Mouse (Mus musculus) heart, embryonic 11.5 days (tissue): Measurements from ENCODE around the gene Ranbp10. TPM values are rescaled to one million over a fixed set of nuclear protein-coding genes. Genes with fewer than 3 reads are reported as not detected.

Experiments used
- ATAC-seq: fragments of 200-750 bp; cut with Nextera tagmentation; replicated peaks from 2 replicates; pipeline ENCODE4 v1.8.0; 2017; ENCODE audit warnings: moderate library complexity; ENCODE audit not compliant: insufficient number of reproducible peaks, low FRiP score, low TSS enrichment
- H3K27ac ChIP-seq: fragments of 300-500 bp; sonication (generic); 2 replicates; pipeline ENCODE4 v1.5.1; 2014; ENCODE audit warnings: mild to moderate bottlenecking, low read depth, low read length
- H3K27me3 ChIP-seq: fragments of 300-500 bp; sonication (generic); 2 replicates; pipeline ENCODE4 v1.6.1; 2014; ENCODE audit warnings: mild to moderate bottlenecking, low read length, mixed read lengths; ENCODE audit not compliant: control insufficient read depth, insufficient read depth
- H3K36me3 ChIP-seq: fragments of 300-500 bp; sonication (generic); 2 replicates; pipeline ENCODE4 v1.6.1; 2014; ENCODE audit warnings: mild to moderate bottlenecking, low read length, moderate library complexity, mixed read lengths; ENCODE audit not compliant: control insufficient read depth, insufficient read depth
- H3K4me1 ChIP-seq: fragments of 300-500 bp; sonication (generic); 2 replicates; pipeline ENCODE4 v1.6.1; 2014; ENCODE audit warnings: low read length; ENCODE audit not compliant: control insufficient read depth, insufficient read depth
- H3K4me2 ChIP-seq: fragments of 300-500 bp; sonication (generic); 2 replicates; pipeline ENCODE4 v1.6.1; 2014; ENCODE audit warnings: mild to moderate bottlenecking, moderate library complexity
- H3K4me3 ChIP-seq: fragments of 300-500 bp; sonication (generic); 2 replicates; pipeline ENCODE4 v1.5.1; 2014; ENCODE audit warnings: low read depth, low read length
- H3K9ac ChIP-seq: fragments of 300-500 bp; sonication (generic); 2 replicates; pipeline ENCODE4 v1.6.1; 2014; ENCODE audit warnings: mild to moderate bottlenecking, low read depth, low read length, moderate library complexity
- H3K9me3 ChIP-seq: fragments of 300-500 bp; sonication (generic); replicated peaks from 2 replicates; pipeline ENCODE4 v1.6.1; 2016; ENCODE audit warnings: low read length; ENCODE audit not compliant: control insufficient read depth
- WGBS: fragments of 180-500 bp; shearing (Covaris S2); extraction: QIAGEN DNeasy Blood & Tissue Kit; methylation state at CpG from one replicate; pipeline ENCODE4 v1.1.7; 2014; ENCODE audit not compliant: insufficient replicate concordance; 5-methylcytosine and 5-hydroxymethylcytosine counted together
- polyA plus RNA-seq: library from polyadenylated mRNA; unstranded; fragments of >200 nt; fragmentation: Nextera tagmentation; extraction: Ambion mirVana; gene quantifications from 2 replicates; pipeline ENCODE4 v1.2.1, GENCODE M21; 2014

Ranbp10 gene
- polyA plus RNA-seq, 1 experiment from 2014 or later: 14.3 TPM

DNA sequence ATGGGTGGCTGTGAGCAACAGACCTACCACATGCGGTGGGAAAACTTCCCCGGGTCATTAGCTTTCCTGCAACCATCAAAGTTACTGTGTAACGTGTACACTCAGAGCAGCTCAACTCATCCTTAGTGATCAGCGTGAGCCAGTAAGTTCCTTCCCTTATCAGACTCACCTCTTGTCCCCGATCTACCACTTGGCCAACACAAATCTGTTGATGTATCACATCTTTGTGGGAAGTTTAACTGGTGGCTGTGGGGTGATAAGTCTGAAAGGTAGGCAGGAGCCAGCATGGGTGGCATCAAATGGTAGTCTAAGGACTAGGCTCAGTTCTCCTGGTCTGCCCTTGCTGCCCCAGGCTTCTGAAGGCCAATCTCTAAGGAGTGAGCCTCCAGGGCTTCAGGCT is 95.0 kb downstream of the Ranbp10 start:
- no peak for ATAC-seq
- no peak overlapping the region for H3K4me3 ChIP-seq

DNA sequence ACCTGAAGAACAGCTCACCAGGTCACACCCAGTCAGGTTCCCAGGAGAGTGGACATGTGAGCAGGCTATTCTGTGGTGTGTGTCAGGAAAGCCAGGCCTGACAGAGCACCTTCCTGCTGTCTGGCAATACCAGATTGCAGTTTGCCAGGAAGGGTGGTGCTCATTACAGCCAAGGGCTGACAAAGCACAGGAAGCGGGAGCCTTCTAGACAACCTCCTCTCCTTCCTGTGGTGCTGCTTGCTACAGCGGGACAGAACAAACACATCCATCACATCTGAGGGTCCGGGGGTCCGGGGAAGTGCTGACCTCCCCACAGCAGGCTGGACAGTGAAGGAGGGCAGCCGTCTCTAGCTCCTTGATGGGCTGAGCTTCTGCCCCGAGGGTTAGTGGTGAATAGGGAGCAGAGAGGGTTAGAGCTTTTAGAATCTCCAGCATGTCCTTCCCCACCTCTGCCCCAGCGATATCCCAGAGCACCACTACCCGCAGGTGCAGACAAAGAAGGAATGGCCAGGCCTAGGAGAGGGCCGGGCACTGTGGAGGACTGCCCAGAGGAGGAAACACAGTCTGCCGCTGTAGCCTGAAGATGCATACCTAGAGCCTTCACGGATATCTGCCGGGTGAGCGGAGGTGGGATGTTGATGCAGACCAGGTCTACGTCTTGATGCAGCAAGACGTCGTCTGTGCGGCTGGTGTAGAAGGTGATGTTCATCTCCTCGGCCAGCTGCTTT is 99.6 kb downstream of the Ranbp10 start:
- WGBS: 73% methylated on average over 18 of the region's 18 CpGs
- Histone ChIP-seq H3K4me2 (no peak overlapping the region), H3K4me1 (no peaks in the 10 kb centered on the region), H3K9ac (no peak overlapping the region; the same call in 1 of the 2 replicates), H3K27ac (peak overlapping the region; percentile 48), H3K36me3 (no peaks in the 10 kb centered on the region; the same call in none of the 2 replicates), H3K9me3 (no peaks in the 10 kb centered on the region), H3K4me3 (no peak overlapping the region), H3K27me3 (no peaks in the 10 kb centered on the region)
- ATAC-seq: peak; percentile 68

More for the DNA sequence above, 95.0 kb downstream of the Ranbp10 start:
- no peak overlapping the region for H3K9ac ChIP-seq
- H3K4me1 ChIP-seq: no peaks in the 10 kb centered on the region
- no peaks in the 10 kb centered on the region; the same call in 1 of the 2 replicates for H3K36me3 ChIP-seq
- WGBS: 80% methylated on average over 5 of the region's 5 CpGs
- no peak overlapping the region for H3K4me2 ChIP-seq
- no peaks in the 10 kb centered on the region for H3K9me3 ChIP-seq
- H3K27me3 ChIP-seq: no peaks in the 10 kb centered on the region
- H3K27ac ChIP-seq: no peak overlapping the region

DNA sequence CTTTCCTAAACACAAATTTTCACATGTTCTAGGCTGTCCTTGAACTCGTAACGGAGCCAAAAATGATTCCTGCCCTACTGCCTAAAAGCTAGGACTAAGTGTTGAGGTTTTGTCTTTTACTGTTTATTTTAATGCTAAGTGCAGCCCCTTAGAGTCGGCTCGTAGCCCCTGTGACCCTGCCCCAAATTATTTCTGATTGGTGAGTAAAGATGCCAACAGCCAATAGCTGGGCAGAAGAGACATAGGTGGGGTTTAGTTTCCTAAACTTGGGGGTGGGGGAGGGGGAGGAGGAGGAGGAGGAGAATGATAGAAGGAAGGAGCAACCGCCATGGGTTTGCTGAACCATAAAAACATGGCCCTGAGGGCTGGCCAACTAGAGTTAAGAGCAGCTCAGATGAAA is 101.4 kb downstream of the Ranbp10 start:
- no peak overlapping the region for H3K4me2 ChIP-seq
- H3K27me3 ChIP-seq: no peaks in the 10 kb centered on the region
- H3K27ac ChIP-seq: no peak overlapping the region
- H3K4me1 ChIP-seq: no peaks in the 10 kb centered on the region
- ATAC-seq: no peak
- H3K36me3 ChIP-seq: no peaks in the 10 kb centered on the region; the same call in none of the 2 replicates
- no peak overlapping the region for H3K9ac ChIP-seq
- no peaks in the 10 kb centered on the region for H3K9me3 ChIP-seq
- H3K4me3 ChIP-seq: no peak overlapping the region
- 66% methylated on average over 5 of the region's 5 CpGs for WGBS

DNA sequence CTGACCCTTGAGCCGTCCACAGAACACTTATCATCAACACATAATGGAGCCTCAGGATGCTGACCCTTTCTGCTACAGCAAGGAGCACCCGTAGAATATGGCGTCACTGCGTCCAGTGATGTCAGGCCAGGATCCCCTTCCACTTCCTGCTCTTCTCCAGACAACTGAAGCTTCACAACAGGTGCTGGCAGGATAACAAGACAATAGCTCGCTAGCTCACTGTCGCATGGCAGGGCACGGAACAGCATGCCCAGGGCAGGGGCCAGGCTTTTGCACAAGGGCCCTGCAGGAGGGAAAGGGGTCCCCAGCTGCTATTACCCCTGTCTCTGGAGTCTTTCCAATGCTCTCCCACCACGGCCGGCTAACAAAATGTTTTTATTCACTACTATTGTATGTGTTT is 104.3 kb downstream of the Ranbp10 start:
- Histone ChIP-seq H3K4me2 (no peak overlapping the region), H3K9me3 (no peaks in the 10 kb centered on the region), H3K36me3 (no peaks in the 10 kb centered on the region; the same call in none of the 2 replicates), H3K4me3 (no peak overlapping the region), H3K27me3 (no peaks in the 10 kb centered on the region), H3K27ac (no peak overlapping the region), H3K9ac (no peak overlapping the region), H3K4me1 (no peaks in the 10 kb centered on the region)
- ATAC-seq: no peak
- 87% methylated on average over 9 of the region's 9 CpGs for WGBS

- 84% methylated on average over 4 of the region's 4 CpGs for WGBS
- 0 out of 2 replicates have a peak, but pooled peaks cover 3% of the 10 kb centered on the region for H3K4me1 ChIP-seq
- H3K9me3 ChIP-seq: no peaks in the 10 kb centered on the region
- H3K4me2 ChIP-seq: no peak overlapping the region
- H3K27me3 ChIP-seq: no peaks in the 10 kb centered on the region
- no peak overlapping the region for H3K9ac ChIP-seq
- peaks cover 4% of the 10 kb centered on the region; the same call in 1 of the 2 replicates for H3K36me3 ChIP-seq
- ATAC-seq: no peak
- no peak overlapping the region for H3K4me3 ChIP-seq
- H3K27ac ChIP-seq: no peak overlapping the region
These were observed 107.5 kb downstream of the Ranbp10 start for GRCm38 (mm10) chr8:105719637-105720036.

Other genes starting within 250 kb of the Ranbp10 start
- 23.6 and 27.9 TPM in 2 replicates for gene Ripor1, start 222.1 kb downstream of the Ranbp10 start, polyA plus RNA-seq
- gene Ctcf, start 190.8 kb downstream of the Ranbp10 start, polyA plus RNA-seq: 53.9 and 66.3 TPM in 2 replicates
- gene Agrp, start 190.0 kb downstream of the Ranbp10 start, polyA plus RNA-seq: 0.50 and 0.84 TPM in 2 replicates
- 0.27 and 0.46 TPM in 2 replicates for gene Carmil2, start 141.1 kb downstream of the Ranbp10 start, polyA plus RNA-seq
- 39.3 and 41.5 TPM in 2 replicates for gene Acd, start 126.2 kb downstream of the Ranbp10 start, polyA plus RNA-seq
- gene Pard6a, start 126.2 kb downstream of the Ranbp10 start, polyA plus RNA-seq: 10.9 and 14.2 TPM in 2 replicates
- gene 4933405L10Rik, start 119.7 kb downstream of the Ranbp10 start, polyA plus RNA-seq: 0.13 TPM in 1 of 2 replicates, not detected in the other
- 13.3 and 16.9 TPM in 2 replicates for gene Enkd1, start 119.1 kb downstream of the Ranbp10 start, polyA plus RNA-seq
- gene Gfod2, start 68.7 kb downstream of the Ranbp10 start, polyA plus RNA-seq: 8.0 and 10.9 TPM in 2 replicates
- gene Tsnaxip1, start 381 bp upstream of the Ranbp10 start, polyA plus RNA-seq: 0.07 and 0.13 TPM in 2 replicates
- gene Cenpt, start 25.9 kb upstream of the Ranbp10 start, polyA plus RNA-seq: 45.7 and 47.9 TPM in 2 replicates
- 47.2 and 49.8 TPM in 2 replicates for gene Thap11, start 27.8 kb upstream of the Ranbp10 start, polyA plus RNA-seq
- gene Nutf2, start 33.2 kb upstream of the Ranbp10 start, polyA plus RNA-seq: 231 and 265 TPM in 2 replicates
- gene Edc4, start 53.5 kb upstream of the Ranbp10 start, polyA plus RNA-seq: 22.2 and 29.7 TPM in 2 replicates
- 0.39 TPM in 1 of 2 replicates, not detected in the other for gene Nrn1l, start 66.2 kb upstream of the Ranbp10 start, polyA plus RNA-seq
- gene Pskh1, start 73.1 kb upstream of the Ranbp10 start, polyA plus RNA-seq: 14.7 and 17.4 TPM in 2 replicates
- gene Ctrl, start 106.5 kb upstream of the Ranbp10 start, polyA plus RNA-seq: 1.1 and 1.3 TPM in 2 replicates
- 50.8 and 60.0 TPM in 2 replicates for gene Psmb10, start 111.1 kb upstream of the Ranbp10 start, polyA plus RNA-seq
- 0.70 and 2.6 TPM in 2 replicates for gene Lcat, start 116.0 kb upstream of the Ranbp10 start, polyA plus RNA-seq
- 28.6 and 39.9 TPM in 2 replicates for gene Slc12a4, start 138.7 kb upstream of the Ranbp10 start, polyA plus RNA-seq
- gene Dpep3, start 152.1 kb upstream of the Ranbp10 start, polyA plus RNA-seq: not detected in 2 replicates
- gene Dus2, start 164.0 kb upstream of the Ranbp10 start, polyA plus RNA-seq: 17.4 and 18.8 TPM in 2 replicates
- gene Dpep2nb, start 178.6 kb upstream of the Ranbp10 start, polyA plus RNA-seq: 0.33 TPM in 1 of 2 replicates, not detected in the other
- 13.4 and 15.2 TPM in 2 replicates for gene Ddx28, start 184.5 kb upstream of the Ranbp10 start, polyA plus RNA-seq
- 4.4 and 6.0 TPM in 2 replicates for gene Nfatc3, start 231.5 kb upstream of the Ranbp10 start, polyA plus RNA-seq